Mouse (Mus musculus): ENCODE results near the gene Filip1. TPM values are rescaled to one million over a fixed set of nuclear protein-coding genes. Genes with fewer than 3 reads are reported as not detected.

Gene Filip1
- polyA plus RNA-seq, 1 experiment from 2014 or later = 1.8 TPM

DNA sequence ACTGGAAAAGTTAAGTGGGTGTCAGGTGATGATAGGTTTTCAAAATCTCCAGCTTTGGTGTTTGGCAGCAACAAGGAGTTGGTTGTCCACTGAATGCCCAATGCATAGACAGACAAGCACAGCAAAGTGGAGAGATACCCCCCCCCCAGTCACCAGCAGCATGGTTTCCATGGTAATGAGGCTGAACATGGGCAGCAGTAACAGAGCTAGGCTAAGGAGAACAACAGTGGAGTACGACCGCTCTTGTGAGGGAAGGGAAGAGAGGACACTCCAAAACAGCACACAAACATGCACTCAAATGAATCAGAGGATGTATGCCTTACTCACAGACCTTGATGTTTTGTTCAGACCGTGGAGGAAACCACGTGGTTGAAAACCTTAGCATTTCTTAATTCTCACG, 37.5 kb downstream of the Filip1 start:
- WGBS = 72% methylated on average over 5 of the region's 5 CpGs
- no peaks in the 10 kb centered on the region for H3K27me3 ChIP-seq (replicated peaks; ENCODE audit: control insufficient read depth, insufficient read depth, low read length)
- no peaks in the 10 kb centered on the region for H3K4me1 ChIP-seq (replicated peaks; ENCODE audit: control insufficient read depth, insufficient read depth, low read length)
- H3K9me3 ChIP-seq (ENCODE audit: control insufficient read depth, low read length) = no peaks in the 10 kb centered on the region
- ATAC-seq (replicated peaks; ENCODE audit: low FRiP score) (no peak), DNase-seq (ENCODE audit: low spot score) (no peak)
- no peaks in the 10 kb centered on the region for H3K36me3 ChIP-seq (ENCODE audit: control insufficient read depth, insufficient read depth, low read length)
- no peak overlapping the region for H3K27ac ChIP-seq (ENCODE audit: low read depth, low read length)
- H3K4me3 ChIP-seq (ENCODE audit: low read depth, low read length) = no peak overlapping the region
- no peak overlapping the region for H3K4me2 ChIP-seq
- H3K9ac ChIP-seq (ENCODE audit: low read depth, low read length) = no peak overlapping the region

DNA sequence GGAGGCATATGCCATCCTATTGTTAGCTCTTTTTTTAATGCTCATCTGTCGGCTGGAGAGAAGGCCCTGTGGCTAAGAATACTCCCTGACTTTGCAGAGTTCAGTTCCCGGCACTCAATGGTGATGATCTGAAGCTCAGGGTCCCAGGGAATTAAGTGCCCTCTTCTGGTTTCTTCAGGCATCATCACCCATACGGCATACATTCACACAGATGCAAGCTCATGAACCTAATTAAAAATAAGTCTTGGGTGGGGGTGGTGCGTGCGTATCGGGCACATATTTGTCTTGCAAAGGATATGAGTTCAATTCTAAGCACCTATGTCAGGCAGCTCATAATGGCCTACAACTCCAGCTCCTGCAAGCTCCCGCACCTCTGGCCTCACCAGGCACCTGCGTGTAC, 39.1 kb downstream of the Filip1 start:
- 86% methylated on average over 8 of the region's 8 CpGs for WGBS
- Histone ChIP-seq H3K27ac (ENCODE audit: low read depth, low read length) (no peak overlapping the region), H3K4me3 (ENCODE audit: low read depth, low read length) (no peak overlapping the region), H3K27me3 (replicated peaks; ENCODE audit: control insufficient read depth, insufficient read depth, low read length) (no peaks in the 10 kb centered on the region), H3K4me2 (no peak overlapping the region), H3K9ac (ENCODE audit: low read depth, low read length) (no peak overlapping the region), H3K4me1 (replicated peaks; ENCODE audit: control insufficient read depth, insufficient read depth, low read length) (no peaks in the 10 kb centered on the region), H3K36me3 (ENCODE audit: control insufficient read depth, insufficient read depth, low read length) (no peaks in the 10 kb centered on the region), H3K9me3 (ENCODE audit: control insufficient read depth, low read length) (no peaks in the 10 kb centered on the region)
- DNase-seq (ENCODE audit: low spot score) (no peak), ATAC-seq (replicated peaks; ENCODE audit: low FRiP score) (no peak)

DNA sequence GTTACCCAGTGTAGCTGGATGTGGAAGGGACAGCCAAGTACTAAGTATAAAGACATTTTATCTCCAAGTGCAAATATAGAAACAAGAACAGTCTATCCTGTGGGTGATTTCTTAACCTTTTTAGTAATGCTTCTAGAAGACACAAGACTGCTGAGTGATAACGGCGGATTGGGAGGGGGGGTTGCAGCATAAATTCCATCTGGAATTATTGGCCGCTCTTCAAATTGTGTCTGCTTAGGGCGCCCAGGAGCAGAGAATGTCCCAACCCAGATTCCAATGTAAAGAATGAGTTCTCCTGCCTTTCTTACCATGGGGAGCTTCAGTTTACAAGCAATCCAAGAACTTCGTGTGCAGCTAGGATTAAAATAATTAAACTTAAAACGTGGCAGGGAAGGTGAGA, 39.9 kb downstream of the Filip1 start:
- H3K9ac ChIP-seq (ENCODE audit: low read depth, low read length) = no peak overlapping the region
- no peaks in the 10 kb centered on the region for H3K36me3 ChIP-seq (ENCODE audit: control insufficient read depth, insufficient read depth, low read length)
- no peak overlapping the region for H3K27ac ChIP-seq (ENCODE audit: low read depth, low read length)
- H3K9me3 ChIP-seq (ENCODE audit: control insufficient read depth, low read length) = no peaks in the 10 kb centered on the region
- H3K4me2 ChIP-seq = no peak overlapping the region
- no peaks in the 10 kb centered on the region for H3K4me1 ChIP-seq (replicated peaks; ENCODE audit: control insufficient read depth, insufficient read depth, low read length)
- H3K4me3 ChIP-seq (ENCODE audit: low read depth, low read length) = no peak overlapping the region
- no peaks in the 10 kb centered on the region for H3K27me3 ChIP-seq (replicated peaks; ENCODE audit: control insufficient read depth, insufficient read depth, low read length)
- ATAC-seq (replicated peaks; ENCODE audit: low FRiP score) (no peak), DNase-seq (ENCODE audit: low spot score) (no peak)
- 85% methylated on average over 6 of the region's 6 CpGs for WGBS

DNA sequence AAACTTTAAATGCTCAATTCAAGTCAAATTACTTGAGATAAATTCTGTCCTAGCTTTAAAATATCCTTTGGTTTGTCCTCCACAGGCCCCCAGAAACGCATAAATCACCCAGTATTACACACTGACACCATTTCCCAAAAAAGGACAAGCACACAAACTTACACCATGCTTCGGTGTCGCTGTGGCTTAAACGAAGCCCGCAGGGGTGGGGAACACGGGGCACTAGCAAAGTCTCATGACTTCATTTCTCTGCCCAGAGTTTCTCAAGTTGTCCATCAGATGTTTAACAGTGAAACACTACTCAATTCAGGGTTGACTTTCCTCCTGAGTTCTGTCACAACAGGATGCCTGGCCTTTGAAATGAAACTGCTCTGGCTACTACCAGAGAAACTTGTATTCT, 41.0 kb downstream of the Filip1 start:
- Histone ChIP-seq H3K4me2 (no peak overlapping the region), H3K9ac (ENCODE audit: low read depth, low read length) (no peak overlapping the region), H3K27me3 (replicated peaks; ENCODE audit: control insufficient read depth, insufficient read depth, low read length) (no peaks in the 10 kb centered on the region), H3K27ac (ENCODE audit: low read depth, low read length) (no peak overlapping the region), H3K4me1 (replicated peaks; ENCODE audit: control insufficient read depth, insufficient read depth, low read length) (no peaks in the 10 kb centered on the region), H3K36me3 (ENCODE audit: control insufficient read depth, insufficient read depth, low read length) (no peaks in the 10 kb centered on the region), H3K4me3 (ENCODE audit: low read depth, low read length) (no peak overlapping the region), H3K9me3 (ENCODE audit: control insufficient read depth, low read length) (no peaks in the 10 kb centered on the region)
- WGBS = 76% methylated on average over 6 of the region's 6 CpGs
- ATAC-seq (replicated peaks; ENCODE audit: low FRiP score) (no peak), DNase-seq (ENCODE audit: low spot score) (no peak)

DNA sequence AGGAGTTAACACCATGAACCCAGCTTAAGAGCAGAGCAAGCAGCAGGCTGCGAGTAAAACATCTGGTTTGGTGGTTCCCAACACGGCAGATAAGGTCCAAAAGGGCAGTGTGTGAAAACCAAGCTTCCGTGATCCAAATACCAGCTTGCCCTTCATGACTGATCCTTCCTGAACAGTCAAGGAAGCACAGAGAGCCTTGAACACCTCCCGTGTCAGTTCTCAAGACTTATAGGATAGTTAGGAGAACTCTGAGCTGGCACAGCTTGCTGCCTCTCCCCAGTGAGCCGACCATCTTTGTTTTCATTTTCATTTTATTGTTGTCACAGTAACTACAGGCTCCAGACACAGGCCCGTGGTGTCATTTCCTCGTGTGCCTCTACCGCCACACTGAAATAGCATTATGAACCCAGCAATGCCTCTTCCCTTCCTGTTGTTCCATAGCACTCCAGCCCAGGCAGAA, 42.0 kb downstream of the Filip1 start:
- WGBS = 60% methylated on average over 8 of the region's 8 CpGs
- Histone ChIP-seq H3K9ac (ENCODE audit: low read depth, low read length) (no peak overlapping the region), H3K4me3 (ENCODE audit: low read depth, low read length) (no peak overlapping the region), H3K27ac (ENCODE audit: low read depth, low read length) (no peak overlapping the region), H3K9me3 (ENCODE audit: control insufficient read depth, low read length) (no peaks in the 10 kb centered on the region), H3K36me3 (ENCODE audit: control insufficient read depth, insufficient read depth, low read length) (no peaks in the 10 kb centered on the region), H3K4me2 (no peak overlapping the region), H3K27me3 (replicated peaks; ENCODE audit: control insufficient read depth, insufficient read depth, low read length) (no peaks in the 10 kb centered on the region), H3K4me1 (replicated peaks; ENCODE audit: control insufficient read depth, insufficient read depth, low read length) (no peaks in the 10 kb centered on the region)
- no peak for DNase-seq (ENCODE audit: low spot score)
- no peak for ATAC-seq (replicated peaks; ENCODE audit: low FRiP score)

DNA sequence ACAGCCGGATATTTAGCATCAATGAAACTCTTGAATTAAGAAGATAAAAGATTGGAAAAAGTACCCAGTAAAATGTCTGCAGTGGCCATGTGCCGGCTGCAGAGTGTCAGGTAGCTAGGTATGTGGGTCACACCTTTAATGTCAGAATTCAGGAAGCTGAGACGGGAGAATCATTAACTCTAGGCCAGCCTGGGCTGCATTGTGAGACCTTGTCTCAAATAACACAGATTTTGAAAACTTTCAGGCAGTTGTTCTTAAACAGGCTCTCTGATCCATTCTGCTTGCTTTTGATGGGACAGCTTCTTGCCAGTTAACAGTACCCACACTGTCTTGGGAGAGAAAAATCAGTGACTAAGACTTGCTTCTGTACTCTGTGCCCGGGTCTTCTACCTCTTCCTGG, 43.1 kb downstream of the Filip1 start:
- H3K4me2 ChIP-seq = no peak overlapping the region
- no peaks in the 10 kb centered on the region for H3K4me1 ChIP-seq (replicated peaks; ENCODE audit: control insufficient read depth, insufficient read depth, low read length)
- WGBS = 75% methylated on average over 4 of the region's 4 CpGs
- H3K27me3 ChIP-seq (replicated peaks; ENCODE audit: control insufficient read depth, insufficient read depth, low read length) = no peaks in the 10 kb centered on the region
- H3K9ac ChIP-seq (ENCODE audit: low read depth, low read length) = no peak overlapping the region
- no peaks in the 10 kb centered on the region for H3K9me3 ChIP-seq (ENCODE audit: control insufficient read depth, low read length)
- no peaks in the 10 kb centered on the region for H3K36me3 ChIP-seq (ENCODE audit: control insufficient read depth, insufficient read depth, low read length)
- no peak overlapping the region for H3K4me3 ChIP-seq (ENCODE audit: low read depth, low read length)
- no peak for ATAC-seq (replicated peaks; ENCODE audit: low FRiP score)
- DNase-seq (ENCODE audit: low spot score) = no peak
- no peak overlapping the region for H3K27ac ChIP-seq (ENCODE audit: low read depth, low read length)

DNA sequence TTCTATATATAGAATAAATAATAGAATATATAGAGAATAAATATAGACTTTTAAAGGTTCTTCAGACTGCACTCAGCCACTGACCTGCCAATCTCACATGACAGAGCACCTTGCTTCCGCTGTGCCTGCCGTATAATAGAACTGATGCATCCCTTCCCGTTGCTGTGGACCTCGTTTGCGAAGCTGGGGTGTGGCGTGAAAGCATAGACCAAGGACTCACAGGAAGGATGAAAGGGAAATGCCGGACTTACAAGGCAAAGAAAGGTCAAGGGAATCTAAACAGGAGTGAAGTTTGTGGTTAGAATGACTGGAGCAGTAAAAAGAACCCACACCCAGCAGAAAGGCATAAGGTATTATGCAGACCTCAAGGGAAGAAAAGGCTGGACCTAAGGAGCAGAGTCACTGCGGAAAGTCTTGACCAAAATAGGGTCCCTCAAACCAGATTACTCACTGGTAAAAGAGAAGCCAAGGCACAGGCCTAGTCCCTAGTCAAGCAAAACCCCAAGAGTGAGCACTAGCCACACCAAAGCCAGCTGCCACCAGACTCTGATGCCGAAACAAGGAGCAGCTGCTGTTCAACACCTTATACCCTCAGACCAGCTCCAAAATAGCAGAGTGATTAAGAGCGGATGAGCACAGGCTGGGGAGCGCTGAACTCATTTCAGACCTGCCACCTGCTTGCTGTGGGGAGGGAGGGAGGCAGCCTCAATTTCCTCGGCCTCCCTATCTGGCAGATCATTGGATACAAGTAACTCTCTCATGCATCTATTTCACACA, 45.8 kb downstream of the Filip1 start:
- no peak for DNase-seq (ENCODE audit: low spot score)
- 77% methylated on average over 12 of the region's 12 CpGs for WGBS
- H3K4me1 ChIP-seq (replicated peaks; ENCODE audit: control insufficient read depth, insufficient read depth, low read length) = no peaks in the 10 kb centered on the region

DNA sequence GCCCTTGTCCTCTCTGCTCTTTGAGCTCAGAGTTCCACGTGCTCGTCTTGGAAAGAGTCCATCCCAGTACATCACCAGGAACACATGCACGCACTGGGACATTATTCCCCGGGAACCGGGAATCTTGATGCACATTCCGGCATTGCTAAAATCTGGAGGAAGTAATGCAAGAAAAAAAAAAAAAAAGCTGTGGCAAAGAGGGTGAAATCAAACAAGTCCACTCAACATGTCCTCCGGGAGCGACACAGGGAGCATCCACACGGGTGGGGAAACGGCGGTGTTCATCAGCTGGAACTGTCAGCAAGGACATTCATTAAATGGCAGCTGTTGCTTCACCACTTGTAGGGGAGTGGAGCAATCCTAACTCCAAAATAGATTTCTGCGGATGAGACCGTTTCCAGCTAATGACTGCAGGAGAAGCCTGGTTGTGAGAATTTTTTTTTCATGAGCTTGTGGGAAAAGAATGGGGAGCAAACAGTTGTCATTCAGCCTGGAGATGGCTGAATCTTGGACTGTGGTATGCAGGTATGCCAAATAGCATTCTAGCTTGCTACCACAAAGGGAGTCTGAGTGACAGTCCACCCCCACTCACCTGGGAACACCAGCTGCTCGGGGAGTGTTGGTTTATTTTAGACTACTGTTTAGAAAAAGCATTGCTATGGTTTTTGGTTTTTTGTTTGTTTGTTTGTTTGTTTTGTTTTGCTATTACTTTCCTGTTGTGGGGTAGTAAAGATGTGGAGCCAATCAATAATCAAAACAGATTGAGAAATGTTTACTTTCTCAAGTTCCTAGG, 46.9 kb downstream of the Filip1 start:
- Histone ChIP-seq H3K4me3 (ENCODE audit: low read depth, low read length) (no peak overlapping the region), H3K4me1 (replicated peaks; ENCODE audit: control insufficient read depth, insufficient read depth, low read length) (no peaks in the 10 kb centered on the region), H3K9ac (ENCODE audit: low read depth, low read length) (no peak overlapping the region), H3K9me3 (ENCODE audit: control insufficient read depth, low read length) (no peaks in the 10 kb centered on the region), H3K27me3 (replicated peaks; ENCODE audit: control insufficient read depth, insufficient read depth, low read length) (no peaks in the 10 kb centered on the region), H3K27ac (ENCODE audit: low read depth, low read length) (no peak overlapping the region), H3K4me2 (no peak overlapping the region), H3K36me3 (ENCODE audit: control insufficient read depth, insufficient read depth, low read length) (no peaks in the 10 kb centered on the region)
- DNase-seq (ENCODE audit: low spot score) (no peak), ATAC-seq (replicated peaks; ENCODE audit: low FRiP score) (no peak)
- WGBS = 85% methylated on average over 14 of the region's 14 CpGs

More for the DNA sequence above, 45.8 kb downstream of the Filip1 start:
- ATAC-seq (replicated peaks; ENCODE audit: low FRiP score) = no peak
- no peak overlapping the region for H3K4me3 ChIP-seq (ENCODE audit: low read depth, low read length)
- H3K36me3 ChIP-seq (ENCODE audit: control insufficient read depth, insufficient read depth, low read length) = no peaks in the 10 kb centered on the region
- H3K9ac ChIP-seq (ENCODE audit: low read depth, low read length) = no peak overlapping the region
- no peak overlapping the region for H3K4me2 ChIP-seq
- H3K27me3 ChIP-seq (replicated peaks; ENCODE audit: control insufficient read depth, insufficient read depth, low read length) = no peaks in the 10 kb centered on the region
- H3K9me3 ChIP-seq (ENCODE audit: control insufficient read depth, low read length) = no peaks in the 10 kb centered on the region
- no peak overlapping the region for H3K27ac ChIP-seq (ENCODE audit: low read depth, low read length)

DNA sequence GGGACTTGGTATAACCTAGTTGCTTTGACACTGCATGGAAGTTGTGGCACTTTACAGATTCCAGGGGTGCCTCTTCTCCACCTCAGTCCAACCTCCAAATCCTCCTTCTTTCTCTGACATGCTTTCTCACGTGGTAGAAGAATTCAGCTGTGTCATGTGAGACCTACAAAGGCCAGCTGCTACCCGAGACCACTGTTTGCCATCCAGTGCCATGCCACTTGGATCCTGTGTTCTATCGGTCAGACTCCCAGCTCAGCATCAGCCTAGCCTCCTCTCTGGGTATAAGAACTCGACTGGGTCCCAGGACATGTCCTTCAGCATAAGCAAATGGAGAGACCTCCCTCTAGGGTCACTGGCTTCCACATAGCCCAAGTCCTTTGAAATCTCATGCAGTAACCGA, 47.6 kb downstream of the Filip1 start:
- DNase-seq (ENCODE audit: low spot score) (no peak), ATAC-seq (replicated peaks; ENCODE audit: low FRiP score) (no peak)
- H3K27me3 ChIP-seq (replicated peaks; ENCODE audit: control insufficient read depth, insufficient read depth, low read length) = no peaks in the 10 kb centered on the region
- H3K4me2 ChIP-seq = no peak overlapping the region
- H3K4me3 ChIP-seq (ENCODE audit: low read depth, low read length) = no peak overlapping the region
- H3K9ac ChIP-seq (ENCODE audit: low read depth, low read length) = no peak overlapping the region
- H3K4me1 ChIP-seq (replicated peaks; ENCODE audit: control insufficient read depth, insufficient read depth, low read length) = no peaks in the 10 kb centered on the region
- no peak overlapping the region for H3K27ac ChIP-seq (ENCODE audit: low read depth, low read length)
- no peaks in the 10 kb centered on the region for H3K9me3 ChIP-seq (ENCODE audit: control insufficient read depth, low read length)
- WGBS = 71% methylated on average over 5 of the region's 5 CpGs
- H3K36me3 ChIP-seq (ENCODE audit: control insufficient read depth, insufficient read depth, low read length) = no peaks in the 10 kb centered on the region

Data from liver, embryonic 11.5 days (tissue).